Mouse (Mus musculus) embryonic facial prominence, embryonic 14.5 days (tissue): ENCODE results near the gene Bhlha9. TPM values are rescaled to one million over a fixed set of nuclear protein-coding genes. Genes with fewer than 3 reads are reported as not detected.

Experiments used
- ATAC-seq: fragments of 200-750 bp; cut with Nextera tagmentation; 2 replicates; pipeline ENCODE4 v1.8.0; 2017; ENCODE audit warnings: low read depth, moderate number of reproducible peaks, moderate TSS enrichment
- DNase-seq: peaks from one replicate; pipeline ENCODE4 v3.0.0-alpha.2; 2015; ENCODE audit warnings: low spot score
- H3K27ac ChIP-seq: fragments of 300-500 bp; sonication (generic); replicated peaks from 2 replicates; pipeline ENCODE4 v1.5.1; 2014; ENCODE audit warnings: low read depth, mild to moderate bottlenecking, low read length, moderate library complexity
- H3K27me3 ChIP-seq: fragments of 300-500 bp; sonication (generic); replicated peaks from 2 replicates; pipeline ENCODE4 v1.6.1; 2014; ENCODE audit warnings: low read length; ENCODE audit not compliant: control insufficient read depth, insufficient read depth
- H3K36me3 ChIP-seq: fragments of 300-500 bp; sonication (generic); 2 replicates; pipeline ENCODE4 v1.6.1; 2014; ENCODE audit warnings: low read length, mixed read lengths; ENCODE audit not compliant: control insufficient read depth, insufficient read depth
- H3K4me1 ChIP-seq: fragments of 300-500 bp; sonication (generic); 2 replicates; pipeline ENCODE4 v1.6.1; 2014; ENCODE audit warnings: antibody characterized with exemption, low read length; ENCODE audit not compliant: control insufficient read depth, insufficient read depth
- H3K4me2 ChIP-seq: fragments of 300-500 bp; sonication (generic); 2 replicates; pipeline ENCODE4 v1.6.1; 2014; ENCODE audit warnings: low read depth, mild to moderate bottlenecking, low read length, moderate library complexity, mixed read lengths
- H3K4me3 ChIP-seq: fragments of 300-500 bp; sonication (generic); 2 replicates; pipeline ENCODE4 v1.5.1; 2014; ENCODE audit warnings: low read depth, mild to moderate bottlenecking, low read length
- H3K9ac ChIP-seq: fragments of 300-500 bp; sonication (generic); 2 replicates; pipeline ENCODE4 v1.6.1; 2014; ENCODE audit warnings: low read depth, mild to moderate bottlenecking, low read length, moderate library complexity, mixed read lengths
- H3K9me3 ChIP-seq: fragments of 300-500 bp; sonication (generic); 2 replicates; pipeline ENCODE4 v1.6.1; 2016; ENCODE audit warnings: low read length; ENCODE audit not compliant: control insufficient read depth
- WGBS: fragments of 180-500 bp; shearing (Covaris S2); extraction: QIAGEN DNeasy Blood & Tissue Kit; methylation state at CpG from one replicate; pipeline ENCODE4 v1.1.7; 2014; 5-methylcytosine and 5-hydroxymethylcytosine counted together
- polyA plus RNA-seq: library from polyadenylated mRNA; unstranded; fragments of >200 nt; fragmentation: Nextera tagmentation; extraction: Ambion mirVana; gene quantifications from 2 replicates; pipeline ENCODE4 v1.2.1, GENCODE M21; 2014

Gene Bhlha9
- polyA plus RNA-seq: 0.14 TPM in 1 of 2 replicates, not detected in the other

GRCm38 (mm10) chr11:76671871-76672475, at the start of gene Bhlha9:
TSS of gene Bhlha9 (plus strand) at chr11:76672470.
- Histone ChIP-seq H3K9ac (peak within 1 kb of the TSS; percentile 61), H3K4me3 (peak within 1 kb of the TSS; percentile 43), H3K36me3 (no peaks in the 10 kb centered on the region), H3K27me3 (peaks cover 59% of the 10 kb centered on the region), H3K27ac (no peak within 1 kb of the TSS), H3K4me1 (peaks cover 12% of the 10 kb centered on the region; the same call in 1 of the 2 replicates), H3K9me3 (no peaks in the 10 kb centered on the region), H3K4me2 (peak within 1 kb of the TSS; percentile 77)
- 55% methylated on average over 15 of the region's 15 CpGs for WGBS
- no peak for DNase-seq
- no peak for ATAC-seq

- DNase-seq (no peak), ATAC-seq (peak; percentile 44; the same call in 1 of the 2 replicates)
- no peak overlapping the region; the same call in 1 of the 2 replicates for H3K27ac ChIP-seq
- 0% methylated on average over 39 of the region's 66 CpGs for WGBS
- peaks cover 8% of the 10 kb centered on the region; the same call in 1 of the 2 replicates for H3K4me1 ChIP-seq
- H3K36me3 ChIP-seq: no peaks in the 10 kb centered on the region
- H3K9me3 ChIP-seq: no peaks in the 10 kb centered on the region
- H3K9ac ChIP-seq: peak overlapping the region; percentile 70
- H3K27me3 ChIP-seq: peaks cover 16% of the 10 kb centered on the region
- peak overlapping the region; percentile 99 for H3K4me2 ChIP-seq
- H3K4me3 ChIP-seq: peak overlapping the region; percentile 70
Observed at GRCm38 (mm10) chr11:76622566-76623205, 49.6 kb upstream of the Bhlha9 start.

GRCm38 (mm10) chr11:76623206-76623961, 48.9 kb upstream of the Bhlha9 start:
- Histone ChIP-seq H3K27me3 (peaks cover 16% of the 10 kb centered on the region), H3K9me3 (no peaks in the 10 kb centered on the region), H3K4me2 (peak overlapping the region; percentile 99), H3K4me3 (peak overlapping the region; percentile 70), H3K9ac (peak overlapping the region; percentile 70), H3K27ac (no peak overlapping the region), H3K36me3 (no peaks in the 10 kb centered on the region), H3K4me1 (peaks cover 8% of the 10 kb centered on the region; the same call in 1 of the 2 replicates)
- WGBS: under 1% methylated on average over 47 of the region's 72 CpGs
- DNase-seq (peak; percentile 75), ATAC-seq (peak; percentile 88)

GRCm38 (mm10) chr11:76624071-76624470, 48.2 kb upstream of the Bhlha9 start:
- peak overlapping the region; percentile 70 for H3K4me3 ChIP-seq
- peaks cover 8% of the 10 kb centered on the region; the same call in 1 of the 2 replicates for H3K4me1 ChIP-seq
- H3K27me3 ChIP-seq: peaks cover 16% of the 10 kb centered on the region
- DNase-seq: no peak
- no peak overlapping the region for H3K27ac ChIP-seq
- H3K36me3 ChIP-seq: no peaks in the 10 kb centered on the region
- no peaks in the 10 kb centered on the region for H3K9me3 ChIP-seq
- peak overlapping the region; percentile 70; the same call in 1 of the 2 replicates for H3K9ac ChIP-seq
- peak overlapping the region; percentile 99 for H3K4me2 ChIP-seq
- WGBS: 45% methylated on average over 10 of the region's 10 CpGs
- no peak for ATAC-seq

- Histone ChIP-seq H3K9ac (no peak overlapping the region), H3K27ac (no peak overlapping the region), H3K4me2 (no peak overlapping the region), H3K27me3 (peaks cover 16% of the 10 kb centered on the region), H3K4me1 (peaks cover 8% of the 10 kb centered on the region; the same call in 1 of the 2 replicates), H3K9me3 (no peaks in the 10 kb centered on the region), H3K36me3 (no peaks in the 10 kb centered on the region), H3K4me3 (no peak overlapping the region)
- WGBS: 77% methylated on average over 3 of the region's 3 CpGs
- no peak for DNase-seq
- no peak for ATAC-seq
Observed at GRCm38 (mm10) chr11:76624881-76625280, 47.4 kb upstream of the Bhlha9 start.

GRCm38 (mm10) chr11:76628613-76629012, 43.7 kb upstream of the Bhlha9 start:
- ATAC-seq (no peak), DNase-seq (no peak)
- Histone ChIP-seq H3K27me3 (no peaks in the 10 kb centered on the region), H3K9ac (no peak overlapping the region), H3K4me3 (no peak overlapping the region), H3K27ac (no peak overlapping the region), H3K4me1 (no peaks in the 10 kb centered on the region), H3K9me3 (no peaks in the 10 kb centered on the region), H3K4me2 (no peak overlapping the region), H3K36me3 (no peaks in the 10 kb centered on the region)
- 65% methylated on average over 5 of the region's 5 CpGs for WGBS

GRCm38 (mm10) chr11:76630023-76630422, 42.2 kb upstream of the Bhlha9 start:
- Histone ChIP-seq H3K27me3 (no peaks in the 10 kb centered on the region), H3K36me3 (no peaks in the 10 kb centered on the region), H3K9ac (no peak overlapping the region), H3K4me1 (no peaks in the 10 kb centered on the region), H3K27ac (no peak overlapping the region), H3K4me2 (no peak overlapping the region), H3K9me3 (no peaks in the 10 kb centered on the region), H3K4me3 (no peak overlapping the region)
- 42% methylated on average over 2 of the region's 2 CpGs for WGBS
- DNase-seq (no peak), ATAC-seq (no peak)

- Histone ChIP-seq H3K27me3 (no peaks in the 10 kb centered on the region), H3K9ac (no peak overlapping the region), H3K27ac (no peak overlapping the region), H3K9me3 (no peaks in the 10 kb centered on the region), H3K4me1 (no peaks in the 10 kb centered on the region), H3K4me3 (no peak overlapping the region), H3K4me2 (no peak overlapping the region), H3K36me3 (no peaks in the 10 kb centered on the region)
- DNase-seq (no peak), ATAC-seq (no peak)
- WGBS: 79% methylated on average over 5 of the region's 5 CpGs
Observed at GRCm38 (mm10) chr11:76630487-76630886, 41.8 kb upstream of the Bhlha9 start.
